Mouse (Mus musculus) ES-Bruce4 (cell line): Measurements from ENCODE around the gene Akap8l.

ENCODE experiments used
- CTCF ChIP-seq: IDR thresholded peaks from one replicate; pipeline ENCODE4 v1.8.1; 2011; ENCODE audit warnings: low read depth, low read length
- EP300 ChIP-seq: IDR thresholded peaks from 2 replicates; pipeline ENCODE4 v1.6.1; 2011; ENCODE audit warnings: low read depth, low read length; ENCODE audit not compliant: insufficient read depth
- POLR2A ChIP-seq: IDR thresholded peaks from one replicate; pipeline ENCODE4 v1.8.1; 2011; ENCODE audit warnings: low read length; ENCODE audit not compliant: insufficient read depth

DNA sequence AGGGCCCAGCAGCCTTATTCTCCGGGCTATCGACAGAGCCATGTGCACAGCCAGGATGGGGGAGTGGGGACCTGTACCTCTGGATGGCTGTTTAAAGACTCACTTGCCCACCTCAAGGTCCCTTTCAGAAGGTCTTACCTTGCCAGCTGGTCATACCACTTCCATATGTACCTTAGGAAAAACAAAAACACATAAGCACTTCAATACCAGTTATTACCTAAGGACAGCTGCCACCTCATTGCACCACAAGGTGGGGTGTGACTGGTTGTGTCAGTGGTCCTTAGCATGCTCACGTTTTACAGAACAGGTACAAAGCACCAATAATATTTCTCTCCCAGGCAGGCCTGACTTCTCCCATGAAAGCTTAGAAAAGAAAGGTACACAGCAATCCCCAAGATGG lies 32.7 kb downstream of the Akap8l start:
- TF ChIP-seq POLR2A: no peak
- no peak for TF ChIP-seq EP300
- no peak for TF ChIP-seq CTCF
